Comparison of ENCODE assay signal across 8 mouse cellular contexts in the genomic region with DNA sequence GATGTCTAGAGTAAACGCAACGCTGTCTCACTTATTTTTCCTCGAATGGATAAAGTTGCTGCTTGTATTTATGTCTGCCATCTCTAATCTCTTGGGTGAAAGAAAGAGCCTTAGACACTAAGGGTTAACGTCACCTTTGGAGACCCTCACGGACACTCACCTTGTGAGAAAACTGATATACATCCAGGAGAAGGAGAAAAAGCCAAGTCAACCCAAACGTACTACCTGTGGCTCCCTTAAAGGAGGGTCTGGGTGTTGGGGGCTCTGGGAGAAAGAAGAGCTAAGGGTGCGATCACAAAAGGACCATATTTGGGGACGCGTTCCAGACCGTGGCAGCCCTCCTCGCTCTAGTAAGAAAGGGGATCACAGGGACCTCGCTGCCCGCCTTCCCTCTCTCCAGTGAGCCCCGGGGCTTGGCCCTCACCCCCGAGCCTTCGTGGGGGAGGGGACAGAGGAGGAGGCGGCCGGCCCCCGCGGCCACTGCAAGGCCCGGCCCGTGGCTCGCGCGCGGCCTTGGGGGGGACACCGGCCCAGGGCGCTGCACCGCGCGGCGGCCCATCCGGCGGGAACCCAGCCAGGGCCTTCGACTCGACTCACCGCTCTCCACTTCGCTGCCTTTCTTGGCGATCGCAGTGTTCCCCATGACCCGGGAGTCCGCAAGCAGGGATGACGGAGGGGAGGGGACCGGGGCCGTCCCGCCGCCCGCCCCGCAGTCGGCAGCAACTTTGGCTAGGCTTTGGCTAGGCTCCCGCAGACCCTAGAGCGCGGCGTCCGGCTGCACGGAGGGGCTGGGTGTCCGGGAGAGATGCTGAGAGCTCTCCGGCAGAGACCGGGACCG. TPM values are rescaled to one million over a fixed set of nuclear protein-coding genes. Genes with fewer than 3 reads are reported as not detected.
DNase-seq lines count a peak whose midpoint lies in the region; ATAC-seq and TF ChIP-seq lines count a peak whose summit lies in the region.

No protein-coding gene starts in this region.

- H3K27me3 ChIP-seq in thymus, adult 2 months (ENCODE audit: control insufficient read depth, insufficient read depth, low read length): no peaks in the 10 kb centered on the region
- 0 out of 2 replicates have a peak, but pooled peaks cover 2% of the 10 kb centered on the region for H3K27me3 ChIP-seq in forebrain, embryonic 16.5 days (replicated peaks; ENCODE audit: control insufficient read depth, insufficient read depth, low read length)
- H3K27me3 ChIP-seq in kidney, postnatal 0 days (ENCODE audit: insufficient read depth, low read length): no peaks in the 10 kb centered on the region
- no peaks in the 10 kb centered on the region for H3K27me3 ChIP-seq in stomach, postnatal 0 days (ENCODE audit: control insufficient read depth, insufficient read depth, low read length)

- no peaks in the 10 kb centered on the region for H3K36me3 ChIP-seq in thymus, adult 2 months (ENCODE audit: control insufficient read depth, insufficient read depth, low read length)
- H3K36me3 ChIP-seq in forebrain, embryonic 16.5 days (ENCODE audit: control insufficient read depth, insufficient read depth): no peaks in the 10 kb centered on the region
- no peaks in the 10 kb centered on the region for H3K36me3 ChIP-seq in kidney, postnatal 0 days (ENCODE audit: insufficient read depth, low read length)
- H3K36me3 ChIP-seq in stomach, postnatal 0 days (ENCODE audit: control insufficient read depth, insufficient read depth, low read length): no peaks in the 10 kb centered on the region

- TF ChIP-seq POLR2A in thymus, adult 2 months (IDR thresholded peaks at IDR 0.05; ENCODE audit: control insufficient read depth, extremely low read depth, insufficient read depth, low read length, poor library complexity): no peak

- H3K4me1 ChIP-seq in thymus, adult 2 months (replicated peaks; ENCODE audit: control insufficient read depth, insufficient read depth, low read length): no peaks in the 10 kb centered on the region
- H3K4me1 ChIP-seq in forebrain, embryonic 16.5 days (replicated peaks; ENCODE audit: control insufficient read depth, insufficient read depth, low read length): peaks cover 19% of the 10 kb centered on the region
- H3K4me1 ChIP-seq in kidney, postnatal 0 days (replicated peaks; ENCODE audit: insufficient read depth, low read length): no peaks in the 10 kb centered on the region
- H3K4me1 ChIP-seq in stomach, postnatal 0 days (replicated peaks; ENCODE audit: control insufficient read depth, insufficient read depth): no peaks in the 10 kb centered on the region

- no peak overlapping the region for H3K27ac ChIP-seq in thymus, adult 2 months (ENCODE audit: control insufficient read depth, insufficient read depth, low read length)
- peak overlapping the region; percentile 65 for H3K27ac ChIP-seq in forebrain, embryonic 16.5 days (ENCODE audit: low read length)
- H3K27ac ChIP-seq in kidney, postnatal 0 days: peak overlapping the region; percentile 92
- H3K27ac ChIP-seq in stomach, postnatal 0 days (replicated peaks): peak overlapping the region; percentile 94

- peak overlapping the region; percentile 72 for H3K4me3 ChIP-seq in thymus, adult 2 months (ENCODE audit: control insufficient read depth, insufficient read depth, low read length)
- H3K4me3 ChIP-seq in forebrain, embryonic 16.5 days (replicated peaks; ENCODE audit: low read length): peak overlapping the region; percentile 100
- peak overlapping the region; percentile 85 for H3K4me3 ChIP-seq in kidney, postnatal 0 days (replicated peaks; ENCODE audit: low read depth, low read length)
- peak overlapping the region; percentile 96 for H3K4me3 ChIP-seq in stomach, postnatal 0 days (ENCODE audit: low read depth, low read length)

- peak overlapping the region; percentile 88 for H3K4me2 ChIP-seq in forebrain, embryonic 16.5 days (ENCODE audit: low read length)
- peak overlapping the region; percentile 82 for H3K4me2 ChIP-seq in kidney, postnatal 0 days (ENCODE audit: low read length)
- peak overlapping the region; percentile 78 for H3K4me2 ChIP-seq in stomach, postnatal 0 days (replicated peaks; ENCODE audit: low read depth)

- 1% methylated on average over 60 of the region's 60 CpGs for WGBS in thymus, adult 2 months
- under 1% methylated on average over 54 of the region's 60 CpGs for WGBS in forebrain, embryonic 16.5 days
- WGBS in kidney, postnatal 0 days: 1% methylated on average over 45 of the region's 60 CpGs
- WGBS in stomach, postnatal 0 days: under 1% methylated on average over 39 of the region's 60 CpGs

- DNase-seq in adrenal gland, adult 8-10 months: peak; percentile 50
- no peak for DNase-seq in adrenal gland, adult 2 months
- no peak for DNase-seq in thymus, adult 2 months
- DNase-seq in thymus, postnatal 10 days (ENCODE audit: low spot score in 2 of 2): no peak
- DNase-seq in kidney, postnatal 0 days (ENCODE audit: low spot score): peak; percentile 59
- no peak for DNase-seq in stomach, postnatal 0 days (ENCODE audit: low spot score)

- no peak; the same call in 1 of the 2 replicates for TF ChIP-seq CTCF in thymus, adult 2 months (IDR thresholded peaks at IDR 0.05; ENCODE audit: borderline replicate concordance, control insufficient read depth, extremely low read depth, insufficient read depth, low read length, poor library complexity)
- no peak for TF ChIP-seq CTCF in kidney, postnatal 0 days (IDR thresholded peaks at IDR 0.05; ENCODE audit: low read depth)
- TF ChIP-seq CTCF in stomach, postnatal 0 days (IDR thresholded peaks at IDR 0.05; ENCODE audit: low read depth): no peak

- peak overlapping the region; percentile 91 for H3K9ac ChIP-seq in forebrain, embryonic 16.5 days (replicated peaks; ENCODE audit: low read depth, low read length)
- H3K9ac ChIP-seq in kidney, postnatal 0 days (ENCODE audit: low read depth, low read length): peak overlapping the region; percentile 89
- peak overlapping the region; percentile 92 for H3K9ac ChIP-seq in stomach, postnatal 0 days (ENCODE audit: low read length)

- TF ChIP-seq EP300 in stomach, postnatal 0 days (optimal IDR thresholded peaks at IDR 0.05): no peak

- H3K9me3 ChIP-seq in forebrain, embryonic 16.5 days (ENCODE audit: control insufficient read depth, low read length): no peaks in the 10 kb centered on the region
- no peaks in the 10 kb centered on the region for H3K9me3 ChIP-seq in kidney, postnatal 0 days (replicated peaks; ENCODE audit: low read length)
- H3K9me3 ChIP-seq in stomach, postnatal 0 days (ENCODE audit: control insufficient read depth, low read length): no peaks in the 10 kb centered on the region

- peak; percentile 60; the same call in 1 of the 2 replicates for ATAC-seq in forebrain, embryonic 16.5 days
- peak; percentile 70 for ATAC-seq in kidney, postnatal 0 days (replicated peaks; ENCODE audit: low FRiP score, low read depth)
- peak; percentile 33 for ATAC-seq in megakaryocyte progenitor cell, adult 5-6 weeks (replicated peaks; ENCODE audit: poor library complexity)
- ATAC-seq in stomach, postnatal 0 days (ENCODE audit: low FRiP score, low TSS enrichment): peak; percentile 72

RNA-seq across cellular contexts. Expression of gene Prkacb, which starts 0.5 kb away (rescaled TPM):
- 100 to 1,000 TPM; 126 to 155 (median 139) TPM for total RNA-seq in adrenal gland, adult 8-10 months (2022)
- 100 to 1,000 TPM in 1 of 2 experiments, 10 to 100 TPM in 1; 92.9 to 124 TPM for total RNA-seq in adrenal gland, adult 2 months (2021)
- 29.8 and 38.8 TPM in 2 replicates for polyA plus RNA-seq in adrenal gland, adult 2 months (2012; rRNA removed)
- 46.1 and 47.2 TPM in 2 replicates for polyA plus RNA-seq in thymus, adult 2 months (2012; rRNA removed)
- 190 and 195 TPM in 2 replicates for polyA plus RNA-seq in forebrain, embryonic 16.5 days (2015; fragmentation: Nextera tagmentation; extraction: Ambion mirVana)
- 48.0 and 52.4 TPM in 2 replicates for polyA plus RNA-seq in kidney, postnatal 0 days (2015; fragmentation: Nextera tagmentation; extraction: Ambion mirVana)
- 67.8 and 72.9 TPM in 2 replicates for total RNA-seq in megakaryocyte progenitor cell, adult 5-6 weeks (2015)
- 60.8 and 75.2 TPM in 2 replicates for total RNA-seq in megakaryocyte progenitor cell, adult 5-6 weeks (2017)
- 27.8 and 28.8 TPM in 2 replicates for polyA plus RNA-seq in stomach, postnatal 0 days (2015; fragmentation: Nextera tagmentation; extraction: Ambion mirVana)

RNA-seq across cellular contexts. Expression of gene Ttll7, which starts 39.9 kb away (rescaled TPM):
- total RNA-seq in adrenal gland, adult 8-10 months (2022): 10 to 100 TPM in 2 of 4 experiments, 1 to 10 TPM in 2; 6.1 to 15.7 (median 10.0) TPM
- 10 to 100 TPM in 1 of 2 experiments, 1 to 10 TPM in 1; 4.3 to 12.1 TPM for total RNA-seq in adrenal gland, adult 2 months (2021)
- 1.7 and 1.9 TPM in 2 replicates for polyA plus RNA-seq in adrenal gland, adult 2 months (2012; rRNA removed)
- 0.09 TPM in 2 replicates for polyA plus RNA-seq in thymus, adult 2 months (2012; rRNA removed)
- 7.3 and 8.4 TPM in 2 replicates for polyA plus RNA-seq in forebrain, embryonic 16.5 days (2015; fragmentation: Nextera tagmentation; extraction: Ambion mirVana)
- polyA plus RNA-seq in kidney, postnatal 0 days (2015; fragmentation: Nextera tagmentation; extraction: Ambion mirVana): 1.5 and 1.7 TPM in 2 replicates
- total RNA-seq in megakaryocyte progenitor cell, adult 5-6 weeks (2015): 0.49 TPM in 1 of 2 replicates, not detected in the other
- total RNA-seq in megakaryocyte progenitor cell, adult 5-6 weeks (2017): 0.10 TPM in 1 of 2 replicates, not detected in the other
- polyA plus RNA-seq in stomach, postnatal 0 days (2015; fragmentation: Nextera tagmentation; extraction: Ambion mirVana): 3.0 and 3.1 TPM in 2 replicates

Comparison
In these comparisons a context has a peak if more than half of its experiments do, and no peak if none do; other contexts are left out.
1. DNase-seq: peak in adrenal gland, adult 8-10 months (single experiment) and kidney, postnatal 0 days (single experiment); none in adrenal gland, adult 2 months (single experiment), thymus, adult 2 months (single experiment), thymus, postnatal 10 days (0 of 2) and stomach, postnatal 0 days (single experiment).
2. Peak in every context shown above with its lines, with median percentiles within 50 percentile points of each other: H3K4me3 ChIP-seq, ATAC-seq, H3K4me2 ChIP-seq and H3K9ac ChIP-seq.